Mouse (Mus musculus) kidney, postnatal 10 days (tissue): ENCODE data around the gene Adamts8.
A peak's percentile ranks its signal among the peaks of the same experiment; 100 is the strongest.

Source experiments
- DNase-seq: peaks from one replicate; pipeline ENCODE4 v3.0.0; 2021; ENCODE audit warnings: mixed read lengths

The Adamts8 gene

GRCm38 (mm10) chr9:30942512-30943313 is at the start of gene Adamts8:
TSS of gene Adamts8 (plus strand) at chr9:30942562.
- peak; percentile 69 for DNase-seq

DNA sequence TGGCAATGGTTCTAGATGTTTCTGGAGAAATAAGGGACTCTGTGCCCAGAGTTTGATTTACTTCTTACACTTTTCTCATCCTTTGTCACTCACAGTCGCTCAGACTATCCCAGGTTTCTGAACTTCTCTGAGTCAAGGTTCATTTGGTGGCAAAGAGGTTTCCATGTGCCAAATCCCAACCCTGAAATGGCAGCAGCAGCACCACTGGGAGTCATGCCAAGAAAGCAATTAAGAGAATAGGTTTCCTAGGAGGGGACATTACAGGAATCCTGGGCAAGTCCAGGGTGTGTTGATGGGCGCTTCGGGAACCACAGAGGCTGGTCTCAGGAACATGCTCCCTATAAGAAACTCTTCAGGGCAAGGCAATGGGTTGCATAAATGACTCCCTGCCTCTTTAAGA is 46.7 kb upstream of the Adamts8 start:
- DNase-seq, result no peak

- DNase-seq, result peak; percentile 92
Observed at GRCm38 (mm10) chr9:30896752-30897151, 45.6 kb upstream of the Adamts8 start.

DNA sequence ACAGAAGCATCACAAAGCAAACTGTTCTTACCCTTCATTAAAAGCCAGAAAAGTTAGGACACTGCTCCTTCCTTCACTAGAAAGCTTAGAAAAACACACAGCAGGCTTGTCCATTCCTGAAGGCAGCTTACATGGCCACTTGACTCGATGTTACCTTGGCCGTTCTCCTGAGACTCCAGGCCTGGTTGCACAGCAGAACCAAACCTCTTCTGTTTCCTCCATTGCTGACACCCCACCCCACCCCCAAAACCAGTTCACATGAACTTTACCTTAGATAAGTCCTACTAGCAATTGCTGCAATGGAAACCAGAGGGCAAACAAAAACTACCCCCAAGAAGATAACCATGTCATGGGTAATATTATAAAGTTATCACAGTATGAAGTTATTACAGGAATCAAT is 45.2 kb upstream of the Adamts8 start:
- no peak for DNase-seq

DNA sequence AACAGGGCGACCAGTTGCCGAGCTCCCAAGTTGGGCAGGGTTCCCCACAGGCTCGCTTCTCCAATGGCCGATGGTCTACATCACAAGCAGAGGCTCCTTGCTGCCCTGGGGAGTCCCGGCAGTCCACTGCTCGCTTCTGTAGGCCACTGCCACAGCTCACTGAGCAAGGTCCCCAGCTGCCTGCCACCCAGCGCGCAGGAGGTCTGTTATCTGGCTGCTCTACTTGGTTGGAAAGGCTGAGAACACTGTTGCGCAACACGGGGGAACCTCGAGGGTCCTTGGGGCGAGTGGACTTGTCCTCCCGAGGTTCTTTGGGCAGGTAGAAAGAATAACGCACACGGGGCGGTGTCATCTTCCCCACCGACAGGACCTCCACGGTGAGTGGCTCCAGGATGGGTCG is 40.2 kb upstream of the Adamts8 start:
- no peak for DNase-seq

DNA sequence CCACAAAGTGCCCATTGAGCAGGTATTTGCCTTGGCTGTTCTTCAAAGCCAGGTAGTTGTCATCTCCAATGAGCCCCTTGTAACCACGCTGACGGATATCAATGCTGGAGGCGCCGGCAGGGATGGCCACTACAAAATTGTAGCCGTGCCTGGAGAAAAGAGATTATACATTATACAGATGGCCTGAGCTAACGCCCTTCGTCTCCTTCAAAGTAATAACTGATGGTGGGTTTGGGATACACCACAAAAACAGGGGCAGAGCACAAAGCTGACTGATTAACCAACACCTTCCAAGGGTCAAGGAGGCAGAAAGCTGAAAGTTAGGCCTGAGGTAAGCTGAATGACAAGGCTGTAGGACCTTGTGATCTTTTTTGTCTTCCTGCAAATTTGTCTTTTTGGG is 39.7 kb upstream of the Adamts8 start:
- DNase-seq, result no peak

GRCm38 (mm10) chr9:30903266-30903665 is 39.1 kb upstream of the Adamts8 start:
- DNase-seq, result no peak

DNA sequence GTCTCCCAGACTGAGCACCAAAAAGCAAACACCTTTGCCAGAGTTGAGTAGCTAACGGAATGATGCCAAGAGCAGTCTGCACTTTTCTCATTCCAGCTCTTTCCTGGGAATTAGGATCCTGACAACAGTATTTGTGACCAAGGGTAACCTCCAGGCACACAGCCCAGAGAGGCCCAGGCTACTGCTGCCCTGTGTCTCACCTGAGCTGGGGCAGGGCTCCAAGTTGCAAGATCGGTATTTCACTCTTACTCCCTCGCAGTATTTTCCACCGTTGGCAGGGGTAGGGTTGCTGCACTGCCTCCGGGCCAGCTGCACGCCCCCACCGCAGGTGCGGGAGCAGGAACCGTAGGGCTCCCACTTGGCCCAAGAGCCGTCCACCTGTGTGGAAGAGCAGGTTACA is 36.5 kb upstream of the Adamts8 start:
- no peak for DNase-seq

GRCm38 (mm10) chr9:30906426-30906825 is 35.9 kb upstream of the Adamts8 start:
- DNase-seq, result no peak

DNA sequence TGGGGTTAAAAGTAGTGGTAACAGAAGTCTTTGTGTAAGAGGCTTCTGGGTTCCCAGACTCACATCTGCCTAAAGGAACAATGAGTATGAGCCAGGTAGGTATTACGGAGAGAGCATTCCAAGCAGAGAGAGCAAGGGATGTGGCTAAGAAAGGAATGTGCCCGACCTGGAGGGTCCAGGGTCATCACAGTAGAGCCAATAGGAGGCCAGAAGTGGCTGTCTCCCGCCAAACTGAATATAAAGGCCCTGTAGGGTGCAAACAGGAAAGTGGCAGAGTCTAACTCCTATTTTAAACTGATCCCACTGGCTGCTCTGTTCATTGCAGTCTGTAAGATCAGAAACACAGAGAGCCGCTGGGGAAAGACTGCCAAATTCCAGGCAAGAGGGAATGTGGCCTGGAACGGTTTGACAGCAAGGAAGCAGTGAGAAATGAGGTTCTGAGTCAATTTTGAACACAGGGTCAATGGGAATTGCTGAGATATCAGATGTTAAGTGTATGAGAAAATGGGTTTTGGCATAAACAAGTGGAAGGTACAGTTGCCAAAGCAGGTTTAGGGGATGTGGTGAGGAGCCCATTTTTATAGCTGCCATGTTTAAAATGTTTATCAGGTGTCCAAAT is 34.6 kb upstream of the Adamts8 start:
- DNase-seq, result no peak

GRCm38 (mm10) chr9:30908296-30908690 is 34.1 kb upstream of the Adamts8 start:
- no peak for DNase-seq

DNA sequence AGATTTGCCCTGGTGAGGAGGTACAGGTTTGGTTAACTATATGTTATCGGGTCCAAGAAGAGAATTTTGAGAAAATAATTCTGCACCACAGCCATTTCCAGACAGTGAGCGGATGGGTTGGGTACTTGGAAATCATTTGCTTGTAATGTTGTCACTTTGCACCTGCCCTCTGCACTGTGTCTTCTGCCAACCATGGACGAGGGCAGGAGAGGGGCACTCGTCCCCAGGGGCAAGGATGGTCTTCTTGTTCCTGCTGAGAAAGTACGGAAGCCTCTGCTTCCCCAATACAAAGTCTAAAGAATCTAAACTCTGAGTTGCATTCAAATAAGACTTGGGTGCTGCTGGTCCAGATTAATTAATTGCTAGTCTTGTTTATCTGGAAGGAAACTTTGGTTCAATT is 33.4 kb upstream of the Adamts8 start:
- no peak for DNase-seq

DNA sequence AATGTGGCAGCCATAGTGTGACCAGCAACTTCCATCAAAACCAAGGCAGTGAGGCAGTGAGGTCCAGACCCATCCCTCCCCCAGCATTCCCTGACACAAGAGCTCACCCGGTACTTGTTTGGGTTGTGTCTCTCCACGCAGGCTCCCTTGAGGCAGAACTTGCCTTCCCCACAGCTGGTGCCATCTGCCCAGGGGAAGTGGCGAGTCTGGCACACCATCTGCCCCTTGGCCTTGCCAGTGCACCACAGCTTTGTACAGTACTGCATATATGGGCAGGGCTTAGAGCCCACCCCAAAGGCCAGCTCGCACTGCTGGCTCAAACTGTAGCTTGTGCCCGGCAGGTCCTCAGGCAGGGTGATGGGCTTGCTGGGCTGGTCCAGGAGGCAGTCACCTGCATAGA is 31.9 kb upstream of the Adamts8 start:
- DNase-seq, result no peak

DNA sequence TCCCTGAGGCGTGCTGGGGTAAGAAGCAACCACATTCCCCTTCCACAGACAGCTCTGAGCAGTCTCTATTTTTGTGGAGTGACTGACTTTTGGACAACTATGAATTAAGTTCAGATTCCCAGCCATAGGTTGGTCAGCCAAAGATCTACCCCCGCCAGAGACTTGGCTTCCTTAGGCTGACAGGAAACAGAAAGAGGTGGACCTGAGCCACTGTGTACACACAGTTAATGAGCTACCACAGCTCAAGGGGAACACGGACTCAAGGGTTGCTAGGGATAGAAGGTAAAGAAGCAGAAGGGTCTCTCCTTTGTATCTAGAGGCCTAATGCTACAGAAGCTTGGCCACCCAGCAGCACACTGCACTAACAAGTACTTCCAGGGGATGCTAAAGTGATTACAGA is 30.2 kb upstream of the Adamts8 start:
- no peak for DNase-seq

DNA sequence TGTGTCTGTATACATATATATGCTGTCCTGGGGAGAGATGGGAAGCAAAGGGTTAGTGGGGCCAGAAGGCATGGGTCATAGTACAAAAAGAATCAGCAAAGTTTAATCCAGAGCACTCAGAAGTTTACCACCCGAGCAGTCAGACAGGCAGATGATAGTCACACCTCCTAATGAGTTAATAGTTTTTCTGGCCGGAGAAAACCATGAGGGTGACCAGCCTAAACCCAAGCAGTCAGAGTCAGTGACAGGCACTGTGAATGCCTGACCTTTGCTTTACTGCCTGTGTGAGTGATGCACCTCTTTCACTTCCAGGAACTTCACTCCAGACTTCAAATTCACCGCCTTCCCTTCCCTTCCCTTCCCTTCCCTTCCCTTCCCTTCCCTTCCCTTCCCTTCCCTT is 28.9 kb upstream of the Adamts8 start:
- no peak for DNase-seq

DNA sequence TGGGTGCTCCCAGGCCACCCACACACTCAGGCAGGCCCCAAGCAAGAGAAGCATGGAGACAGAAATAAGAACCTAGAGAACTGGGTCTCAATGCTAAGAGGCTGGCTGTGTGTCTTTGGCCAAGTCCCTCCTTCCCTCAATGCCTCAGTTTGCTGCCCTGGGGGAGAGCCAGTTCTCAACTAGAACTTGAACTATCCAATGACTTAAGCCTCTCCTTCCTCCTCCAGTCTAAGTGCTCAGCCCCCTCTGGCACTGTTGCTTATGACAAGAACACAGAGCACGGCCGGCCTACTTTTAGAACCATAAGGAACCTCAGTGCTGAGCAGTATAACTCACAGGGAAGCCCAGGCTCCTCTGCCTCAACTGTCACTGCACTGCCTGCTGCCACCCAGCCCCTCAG is 28.1 kb upstream of the Adamts8 start:
- DNase-seq, result no peak

GRCm38 (mm10) chr9:30916266-30916968 is 25.9 kb upstream of the Adamts8 start:
- DNase-seq, result peak; percentile 46

- peak; percentile 45 for DNase-seq
Observed at GRCm38 (mm10) chr9:30918466-30919356, 23.7 kb upstream of the Adamts8 start.

GRCm38 (mm10) chr9:30919686-30920085 is 22.7 kb upstream of the Adamts8 start:
- DNase-seq, result peak; percentile 34

- peak; percentile 62 for DNase-seq
Observed at GRCm38 (mm10) chr9:30920736-30921135, 21.6 kb upstream of the Adamts8 start.

DNA sequence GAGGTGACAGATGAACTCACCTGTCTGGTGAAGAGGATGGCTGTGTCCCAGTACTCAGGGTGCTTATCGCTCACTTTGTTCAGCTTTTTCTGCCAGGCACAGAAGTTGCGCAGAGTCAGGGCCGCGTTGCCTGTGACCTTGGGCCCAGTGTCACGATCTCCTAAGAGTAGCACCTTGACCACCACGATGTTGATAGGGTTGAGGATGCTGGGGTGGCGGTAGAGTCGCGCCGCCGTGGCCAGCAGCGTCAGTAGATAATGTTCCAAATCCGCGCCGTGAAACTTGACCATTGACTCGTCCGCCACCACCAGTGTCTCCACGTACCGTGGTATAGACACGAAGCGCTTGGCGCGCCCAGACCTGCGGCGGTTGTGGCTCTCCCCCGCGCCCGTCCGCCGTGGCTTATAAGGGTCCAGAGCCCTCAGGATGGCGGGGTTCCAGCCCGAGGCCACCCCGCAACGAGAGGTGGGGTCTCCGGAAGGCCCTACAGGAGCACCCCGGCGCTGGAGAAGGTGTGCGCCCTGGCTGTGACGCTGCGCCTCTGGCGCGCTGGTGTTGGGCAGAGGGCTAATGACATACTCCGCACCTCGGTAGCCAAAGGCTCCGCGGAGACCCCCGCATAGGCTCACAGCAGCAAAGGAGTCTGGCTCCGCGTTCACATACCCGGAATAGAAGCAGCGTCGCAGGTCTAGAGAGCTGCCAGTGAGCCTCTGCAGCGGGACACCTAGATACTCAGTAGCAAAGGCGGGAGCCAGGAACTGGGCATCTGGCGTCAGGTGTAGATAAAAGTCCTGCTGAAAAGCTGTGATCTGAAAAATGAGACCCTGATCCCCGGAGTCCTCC is 20.9 kb upstream of the Adamts8 start:
- peak; percentile 32 for DNase-seq
